Mouse (Mus musculus) embryonic facial prominence, embryonic 13.5 days (tissue): ENCODE data around the gene Shbg. TPM values are rescaled to one million over a fixed set of nuclear protein-coding genes. Genes with fewer than 3 reads are reported as not detected.

Experiments
- ATAC-seq: fragments of 200-750 bp; cut with Nextera tagmentation; 2 replicates; pipeline ENCODE4 v1.8.0; 2017; ENCODE audit warnings: low read depth; ENCODE audit not compliant: insufficient number of reproducible peaks, insufficient read depth, low FRiP score, low TSS enrichment
- H3K27ac ChIP-seq: fragments of 300-500 bp; sonication (generic); 2 replicates; pipeline ENCODE4 v1.5.1; 2015; ENCODE audit warnings: moderate library complexity, mild to moderate bottlenecking, inconsistent platforms
- H3K27me3 ChIP-seq: fragments of 300-500 bp; sonication (generic); 2 replicates; pipeline ENCODE4 v1.6.1; 2015; ENCODE audit warnings: mild to moderate bottlenecking, inconsistent platforms
- H3K36me3 ChIP-seq: fragments of 300-500 bp; sonication (generic); 2 replicates; pipeline ENCODE4 v1.6.1; 2015; ENCODE audit warnings: mild to moderate bottlenecking, inconsistent platforms
- H3K4me1 ChIP-seq: fragments of 300-500 bp; sonication (generic); 2 replicates; pipeline ENCODE4 v1.6.1; 2015; ENCODE audit warnings: inconsistent platforms
- H3K4me2 ChIP-seq: fragments of 300-500 bp; sonication (generic); 2 replicates; pipeline ENCODE4 v1.6.1; 2015; ENCODE audit warnings: moderate library complexity, mild to moderate bottlenecking, inconsistent platforms
- H3K4me3 ChIP-seq: fragments of 300-500 bp; sonication (generic); 2 replicates; pipeline ENCODE4 v1.5.1; 2015; ENCODE audit warnings: mild to moderate bottlenecking, inconsistent platforms
- H3K9ac ChIP-seq: fragments of 300-500 bp; sonication (generic); 2 replicates; pipeline ENCODE4 v1.6.1; 2015; ENCODE audit warnings: mild to moderate bottlenecking, inconsistent platforms
- H3K9me3 ChIP-seq: fragments of 300-500 bp; sonication (generic); 2 replicates; pipeline ENCODE4 v1.6.1; 2016; ENCODE audit warnings: inconsistent platforms
- WGBS: fragments of 180-500 bp; shearing (Covaris S2); methylation state at CpG from one replicate; pipeline ENCODE4 v1.1.7; 2015; ENCODE audit warnings: mixed read lengths; 5-methylcytosine and 5-hydroxymethylcytosine counted together
- polyA plus RNA-seq: library from polyadenylated mRNA; unstranded; fragments of >200 nt; fragmentation: Nextera tagmentation; extraction: Ambion mirVana; gene quantifications from 2 replicates; pipeline ENCODE4 v1.2.1, GENCODE M21; 2015

Gene Shbg
- polyA plus RNA-seq, result 0.50 TPM in 1 of 2 replicates, not detected in the other

DNA sequence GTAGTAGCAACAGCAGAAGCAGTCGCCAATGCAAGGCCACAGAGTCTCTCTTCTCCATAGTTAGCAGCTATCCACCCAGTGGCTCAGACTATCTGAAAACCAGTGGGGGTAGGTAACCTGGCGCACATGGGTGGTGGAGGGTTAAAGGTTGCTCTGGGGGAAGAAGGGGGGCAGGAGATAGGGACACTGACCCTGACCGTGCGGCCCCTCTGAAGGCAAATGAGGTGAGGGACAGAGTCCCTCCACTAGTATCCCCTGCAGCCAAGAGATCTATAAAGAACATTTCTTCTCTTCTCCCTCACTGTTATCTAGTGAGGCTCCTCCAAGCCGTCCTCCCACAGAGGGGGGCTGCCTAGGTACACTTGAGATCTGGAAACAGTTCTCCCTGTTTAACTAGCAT, at the start of gene Shbg:
TSS of gene Shbg (minus strand) at position 101 of the 400 bp plus-strand sequence.
- Histone ChIP-seq H3K4me1 (peaks cover 7% of the 10 kb centered on the region), H3K4me3 (no peak within 1 kb of the TSS), H3K9ac (peak within 1 kb of the TSS; percentile 45; the same call in 1 of the 2 replicates), H3K9me3 (no peaks in the 10 kb centered on the region), H3K36me3 (no peaks in the 10 kb centered on the region), H3K27ac (no peak within 1 kb of the TSS), H3K27me3 (no peaks in the 10 kb centered on the region), H3K4me2 (no peak within 1 kb of the TSS)
- ATAC-seq, result no peak
- 64% methylated on average over 5 of the region's 5 CpGs for WGBS

DNA sequence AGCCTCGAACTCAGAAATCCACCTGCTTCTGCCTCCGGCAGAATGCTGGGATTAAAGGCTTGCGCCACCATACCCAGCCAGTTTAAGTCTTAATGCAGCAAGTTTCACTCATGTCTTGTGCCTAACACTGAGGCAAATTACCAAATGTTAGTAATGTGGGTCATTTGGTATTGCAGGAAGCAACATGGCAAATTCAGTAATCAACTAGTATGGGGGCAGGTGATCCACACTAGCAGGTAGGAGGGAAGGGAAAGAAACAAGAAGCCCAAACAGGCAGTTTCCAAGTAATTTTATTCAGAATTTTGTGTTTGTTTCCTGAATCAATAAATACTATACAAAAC, 48.9 kb upstream of the Shbg start:
- H3K36me3 ChIP-seq, result peaks cover 70% of the 10 kb centered on the region
- H3K4me3 ChIP-seq, result no peak overlapping the region
- H3K4me1 ChIP-seq, result peaks cover 29% of the 10 kb centered on the region
- H3K9ac ChIP-seq, result no peak overlapping the region
- no peak overlapping the region for H3K27ac ChIP-seq
- no peaks in the 10 kb centered on the region for H3K9me3 ChIP-seq
- no peaks in the 10 kb centered on the region for H3K27me3 ChIP-seq
- no peak overlapping the region for H3K4me2 ChIP-seq
- WGBS, result 81% methylated on average over 3 of the region's 3 CpGs
- ATAC-seq, result no peak

DNA sequence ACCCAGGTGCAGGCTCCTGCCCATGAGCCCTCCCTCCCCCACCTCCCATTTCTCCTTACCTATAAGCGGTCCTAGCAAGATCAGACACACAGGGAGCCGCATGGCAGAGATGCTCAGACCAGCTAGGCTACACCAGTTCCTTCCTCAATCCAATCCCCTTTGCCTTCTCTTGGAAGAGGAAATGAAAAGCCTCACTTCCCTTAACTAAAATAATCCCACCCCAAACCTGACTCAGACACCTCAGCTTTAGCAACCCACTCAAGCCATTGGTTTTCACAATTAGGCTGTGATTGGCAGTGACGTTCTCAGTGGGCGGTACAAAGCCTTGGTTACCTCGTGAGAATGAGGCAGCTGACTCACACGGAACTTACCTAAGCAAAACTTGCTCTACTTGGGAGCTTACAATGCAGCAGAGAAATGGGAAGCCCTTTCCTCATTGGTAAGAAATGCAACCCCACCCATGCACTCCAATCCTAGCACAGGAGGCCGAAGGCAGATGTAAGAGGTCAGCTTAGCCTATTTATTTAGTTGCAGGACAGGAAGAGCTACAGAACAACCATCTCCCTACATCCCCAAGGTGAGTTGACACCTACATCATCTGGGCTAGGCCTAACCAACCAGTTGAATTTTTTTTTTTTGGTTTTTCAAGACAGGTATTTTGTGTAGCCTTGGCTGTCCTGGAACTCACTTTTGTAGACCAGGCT, 48.4 kb upstream of the Shbg start, which contains the start of gene Cd68:
TSS of gene Cd68 (minus strand) at position 193 of the 704 bp plus-strand sequence.
- no peak for ATAC-seq
- Histone ChIP-seq H3K36me3 (peaks cover 70% of the 10 kb centered on the region), H3K4me3 (no peak within 1 kb of the TSS), H3K9ac (no peak within 1 kb of the TSS), H3K4me2 (no peak within 1 kb of the TSS), H3K27me3 (no peaks in the 10 kb centered on the region), H3K4me1 (peaks cover 34% of the 10 kb centered on the region), H3K9me3 (no peaks in the 10 kb centered on the region), H3K27ac (peak within 1 kb of the TSS; percentile 44; the same call in 1 of the 2 replicates)
- WGBS, result 26% methylated on average over 7 of the region's 7 CpGs

DNA sequence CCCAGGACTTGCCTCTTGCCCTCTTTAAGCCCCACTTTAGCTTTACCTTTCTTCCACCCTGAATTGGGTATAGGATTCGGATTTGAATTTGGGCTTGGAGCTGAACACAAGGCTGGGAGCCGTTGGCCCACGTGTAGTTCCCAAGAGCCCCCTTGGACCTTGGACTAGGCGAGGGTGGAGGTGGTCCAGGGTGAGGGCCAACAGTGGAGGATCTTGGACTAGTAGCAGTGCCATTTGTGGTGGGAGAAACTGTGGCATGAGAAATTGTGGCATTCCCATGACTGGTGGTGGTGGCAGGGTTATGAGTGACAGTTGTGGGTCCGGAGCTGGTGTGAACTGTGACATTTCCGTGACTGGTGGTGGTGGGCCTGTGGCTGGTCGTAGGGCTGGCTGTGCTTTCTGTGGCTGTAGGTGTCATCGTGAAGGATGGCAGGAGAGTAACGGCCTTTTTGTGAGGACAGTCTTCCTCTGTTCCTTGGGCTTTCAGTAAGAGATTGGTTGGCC, 47.8 kb upstream of the Shbg start:
- Histone ChIP-seq H3K4me1 (peaks cover 34% of the 10 kb centered on the region), H3K27me3 (no peaks in the 10 kb centered on the region), H3K27ac (peak overlapping the region; percentile 44; the same call in 1 of the 2 replicates), H3K9ac (no peak overlapping the region), H3K36me3 (peaks cover 67% of the 10 kb centered on the region), H3K4me3 (no peak overlapping the region), H3K9me3 (no peaks in the 10 kb centered on the region), H3K4me2 (no peak overlapping the region)
- ATAC-seq, result no peak
- WGBS, result 74% methylated on average over 9 of the region's 9 CpGs

DNA sequence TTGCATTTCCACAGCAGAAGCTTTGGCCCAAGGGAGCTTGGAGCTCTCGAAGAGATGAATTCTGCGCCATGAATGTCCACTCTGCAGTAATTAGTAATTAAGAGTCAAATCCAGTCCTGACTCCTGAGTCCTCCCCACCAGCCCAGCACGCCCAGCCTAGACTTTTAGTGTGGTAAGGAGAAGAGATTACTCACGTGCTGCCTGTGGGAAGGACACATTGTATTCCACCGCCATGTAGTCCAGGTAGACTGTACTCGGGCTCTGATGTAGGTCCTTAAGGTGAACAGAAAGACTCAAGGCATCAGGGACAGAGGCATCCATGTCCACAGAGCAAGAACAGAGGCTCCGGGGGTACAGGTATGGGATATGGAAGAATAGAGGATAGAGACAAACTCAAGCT, 47.1 kb upstream of the Shbg start:
- 90% methylated on average over 7 of the region's 7 CpGs for WGBS
- H3K4me1 ChIP-seq, result peaks cover 27% of the 10 kb centered on the region
- no peak overlapping the region for H3K9ac ChIP-seq
- no peaks in the 10 kb centered on the region for H3K9me3 ChIP-seq
- no peak for ATAC-seq
- H3K27me3 ChIP-seq, result no peaks in the 10 kb centered on the region
- H3K4me2 ChIP-seq, result no peak overlapping the region
- no peak overlapping the region for H3K27ac ChIP-seq
- peaks cover 60% of the 10 kb centered on the region for H3K36me3 ChIP-seq
- no peak overlapping the region for H3K4me3 ChIP-seq

DNA sequence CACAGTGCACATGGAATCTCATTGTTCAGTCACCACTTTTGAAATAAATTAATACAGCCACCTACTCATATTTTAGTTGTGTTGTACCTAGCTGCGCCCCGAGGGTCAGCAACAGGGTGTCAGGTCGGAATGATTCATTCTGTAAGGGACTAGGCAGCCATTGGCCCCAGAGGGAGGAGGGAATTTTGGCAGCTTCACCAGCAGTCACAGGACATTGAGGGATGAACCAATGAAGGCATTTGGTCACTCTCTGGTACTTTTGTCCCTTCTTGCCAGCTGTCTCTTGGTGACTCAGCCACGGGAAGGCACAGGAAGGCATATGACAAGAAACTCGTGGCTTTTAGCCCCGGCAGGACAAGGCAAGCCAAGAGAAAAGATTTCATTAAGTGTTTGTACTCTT, 46.1 kb upstream of the Shbg start:
- Histone ChIP-seq H3K27me3 (no peaks in the 10 kb centered on the region), H3K4me3 (no peak overlapping the region), H3K36me3 (peaks cover 56% of the 10 kb centered on the region), H3K9ac (no peak overlapping the region), H3K4me1 (peaks cover 18% of the 10 kb centered on the region), H3K4me2 (peak overlapping the region; percentile 61; the same call in 1 of the 2 replicates), H3K9me3 (no peaks in the 10 kb centered on the region), H3K27ac (peak overlapping the region; percentile 98; the same call in 1 of the 2 replicates)
- ATAC-seq, result no peak
- 88% methylated on average over 6 of the region's 6 CpGs for WGBS

DNA sequence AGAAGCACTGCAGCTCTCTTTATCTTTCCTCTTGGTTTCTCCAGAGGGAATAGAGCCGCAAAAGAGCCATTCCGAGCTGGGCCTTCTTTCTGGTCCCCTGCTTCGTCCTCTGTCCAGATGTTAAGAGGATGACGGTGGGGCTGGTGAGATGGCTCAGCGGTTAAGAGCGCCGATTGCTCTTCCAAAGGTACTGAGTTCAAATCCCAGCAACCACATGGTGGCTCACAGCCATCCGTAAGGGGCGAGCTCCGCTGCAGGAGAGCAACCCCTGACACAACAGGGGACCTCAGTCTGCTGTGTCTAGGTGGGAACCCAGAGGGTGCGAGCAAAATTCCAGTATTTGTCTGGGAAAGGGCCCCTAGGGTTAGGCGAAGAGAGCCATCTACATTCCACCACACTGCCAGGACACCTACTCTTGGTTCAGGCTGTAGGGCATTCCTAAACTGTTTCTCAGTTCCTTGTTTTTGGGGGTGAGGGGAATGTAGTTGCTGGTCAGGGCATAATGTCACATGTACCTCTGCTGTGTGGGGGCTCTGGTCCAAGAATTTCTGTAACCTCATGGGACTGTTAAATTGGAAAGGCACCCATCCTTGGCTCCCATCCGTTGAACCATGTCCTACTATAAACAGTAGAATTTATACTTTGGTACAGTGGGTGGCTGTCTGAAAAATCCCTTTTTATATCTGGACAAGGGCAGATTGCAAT, 45.4 kb upstream of the Shbg start:
- H3K36me3 ChIP-seq, result peaks cover 56% of the 10 kb centered on the region
- peak overlapping the region; percentile 57 for H3K4me3 ChIP-seq
- H3K4me1 ChIP-seq, result peaks cover 16% of the 10 kb centered on the region
- no peaks in the 10 kb centered on the region for H3K27me3 ChIP-seq
- WGBS, result 72% methylated on average over 13 of the region's 13 CpGs
- no peak for ATAC-seq
- H3K27ac ChIP-seq, result peak overlapping the region; percentile 98
- H3K4me2 ChIP-seq, result peak overlapping the region; percentile 61
- peak overlapping the region; percentile 74 for H3K9ac ChIP-seq
- no peaks in the 10 kb centered on the region for H3K9me3 ChIP-seq

DNA sequence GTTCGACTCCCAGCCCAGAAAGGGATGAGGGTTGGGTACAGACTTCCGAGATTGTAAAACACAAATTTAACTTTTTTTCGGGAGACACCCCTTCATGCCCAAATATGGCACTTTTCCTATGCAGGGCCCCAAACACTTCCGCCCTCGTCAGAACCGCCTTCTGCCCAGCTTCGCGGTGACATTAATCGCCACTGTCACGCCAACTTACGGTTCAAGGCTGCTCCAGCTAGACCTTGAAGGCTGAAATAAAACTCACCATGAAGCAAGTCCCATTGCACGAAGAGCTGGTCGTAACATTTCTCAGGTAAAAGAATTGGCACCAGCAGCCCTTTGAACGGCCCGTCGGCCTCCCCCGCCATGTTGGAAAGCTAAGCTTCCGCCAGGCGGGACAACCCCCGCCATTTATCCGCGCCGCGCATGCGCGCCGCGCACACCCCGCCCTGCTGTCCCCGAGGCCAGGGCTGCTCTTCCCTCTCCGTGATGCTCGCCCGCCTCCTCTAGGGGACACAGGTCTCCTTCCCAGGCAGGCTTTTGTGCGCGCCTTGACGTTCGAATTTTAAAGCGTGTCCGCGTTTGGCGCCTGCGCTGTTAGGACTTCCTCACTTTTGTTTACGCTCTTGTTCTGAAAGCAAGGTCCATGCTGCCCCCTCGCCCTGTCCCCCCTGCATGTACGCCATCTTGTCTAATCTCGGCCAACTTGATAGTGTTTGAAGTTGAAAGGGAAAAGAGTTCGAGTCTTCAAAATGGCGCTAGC, 44.7 kb upstream of the Shbg start, which contains the start of gene Mpdu1:
TSS of gene Mpdu1 (minus strand) at position 430 of the 754 bp plus-strand sequence.
- Histone ChIP-seq H3K9me3 (no peaks in the 10 kb centered on the region), H3K4me2 (peak within 1 kb of the TSS; percentile 61), H3K9ac (peak within 1 kb of the TSS; percentile 74), H3K4me1 (peaks cover 16% of the 10 kb centered on the region), H3K27me3 (no peaks in the 10 kb centered on the region), H3K4me3 (peak within 1 kb of the TSS; percentile 57), H3K36me3 (peaks cover 56% of the 10 kb centered on the region), H3K27ac (peak within 1 kb of the TSS; percentile 98)
- ATAC-seq, result peak; percentile 92
- under 1% methylated on average over 48 of the region's 48 CpGs for WGBS

DNA sequence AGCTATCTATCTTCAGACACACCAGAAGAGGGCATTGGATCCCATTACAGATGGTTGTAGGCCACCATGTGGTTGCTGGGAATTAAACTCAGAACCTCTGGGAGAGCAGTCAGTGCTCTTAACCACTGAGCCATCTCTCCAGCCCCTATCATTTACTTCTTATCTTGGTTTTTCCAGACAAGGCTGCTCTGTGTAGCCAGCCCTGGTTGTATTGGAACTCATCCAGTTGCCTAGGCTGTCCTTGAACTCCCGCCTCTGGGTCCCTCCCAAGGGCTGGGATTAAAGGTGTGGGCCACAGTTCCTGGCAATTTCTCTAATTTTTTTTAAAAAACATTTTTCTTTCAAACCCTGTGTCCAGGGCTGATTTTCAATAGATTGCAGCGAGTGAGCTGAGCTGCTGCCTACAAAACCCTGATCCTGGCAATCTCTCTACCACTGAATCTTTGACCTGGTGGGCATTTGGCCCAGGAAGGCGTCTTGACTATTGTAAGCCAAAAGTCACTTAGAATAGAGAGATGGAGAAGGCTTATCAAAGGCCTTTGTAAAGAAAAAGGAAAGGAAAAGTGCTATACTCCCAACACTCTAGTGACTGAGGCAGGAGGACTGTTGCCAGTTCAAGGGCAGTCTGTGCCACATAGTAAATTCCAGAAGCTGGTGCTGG, 43.6 kb upstream of the Shbg start:
- no peak for ATAC-seq
- Histone ChIP-seq H3K4me3 (peak overlapping the region; percentile 57), H3K27ac (peak overlapping the region; percentile 98), H3K27me3 (no peaks in the 10 kb centered on the region), H3K4me1 (peaks cover 23% of the 10 kb centered on the region), H3K9me3 (no peaks in the 10 kb centered on the region), H3K36me3 (peaks cover 58% of the 10 kb centered on the region), H3K9ac (peak overlapping the region; percentile 74), H3K4me2 (peak overlapping the region; percentile 61)
- 82% methylated on average over 3 of the region's 3 CpGs for WGBS

DNA sequence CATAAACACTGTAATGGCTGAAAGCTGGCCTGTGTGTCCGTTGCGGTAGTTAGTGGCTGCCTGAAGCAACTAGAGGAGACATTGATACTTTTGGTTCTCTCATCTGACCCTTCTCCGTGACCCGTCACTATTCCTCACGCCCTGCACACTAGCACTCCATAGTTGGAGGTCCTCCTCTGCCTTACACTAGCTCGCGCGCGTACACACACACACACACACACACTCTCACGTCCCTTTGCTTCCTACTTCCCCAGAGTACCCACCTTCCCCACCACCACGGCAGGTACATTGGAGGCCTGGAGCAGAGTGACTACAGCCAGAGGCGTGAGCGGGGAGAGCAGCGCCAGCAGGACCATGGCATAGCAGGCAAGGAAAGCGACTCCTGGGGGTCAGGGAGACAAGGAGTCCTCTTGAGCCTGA, 39.8 kb upstream of the Shbg start:
- H3K36me3 ChIP-seq, result peaks cover 54% of the 10 kb centered on the region
- peaks cover 35% of the 10 kb centered on the region for H3K4me1 ChIP-seq
- 85% methylated on average over 15 of the region's 15 CpGs for WGBS
- H3K9me3 ChIP-seq, result no peaks in the 10 kb centered on the region
- H3K27me3 ChIP-seq, result no peaks in the 10 kb centered on the region
- no peak overlapping the region for H3K4me2 ChIP-seq
- no peak overlapping the region for H3K9ac ChIP-seq
- H3K27ac ChIP-seq, result peak overlapping the region; percentile 44; the same call in 1 of the 2 replicates
- no peak overlapping the region for H3K4me3 ChIP-seq
- ATAC-seq, result no peak
